Mouse (Mus musculus) brain, embryonic 14.5 days (tissue): ENCODE data around the gene Ncor2.

Source experiments
- CTCF ChIP-seq: fragments of 200-500 bp; IDR thresholded peaks from 2 replicates; pipeline ENCODE4 v1.5.1; 2012; ENCODE audit warnings: inconsistent platforms, mild to moderate bottlenecking, moderate library complexity, borderline replicate concordance; ENCODE audit not compliant: insufficient read depth, insufficient read length; ENCODE audit errors: extremely low read depth
- POLR2A ChIP-seq: fragments of 200-500 bp; IDR thresholded peaks from 2 replicates; pipeline ENCODE4 v1.6.1; 2012; ENCODE audit warnings: mild to moderate bottlenecking, inconsistent platforms, borderline replicate concordance; ENCODE audit not compliant: poor library complexity, insufficient read depth, insufficient read length, severe bottlenecking; ENCODE audit errors: extremely low read depth

DNA sequence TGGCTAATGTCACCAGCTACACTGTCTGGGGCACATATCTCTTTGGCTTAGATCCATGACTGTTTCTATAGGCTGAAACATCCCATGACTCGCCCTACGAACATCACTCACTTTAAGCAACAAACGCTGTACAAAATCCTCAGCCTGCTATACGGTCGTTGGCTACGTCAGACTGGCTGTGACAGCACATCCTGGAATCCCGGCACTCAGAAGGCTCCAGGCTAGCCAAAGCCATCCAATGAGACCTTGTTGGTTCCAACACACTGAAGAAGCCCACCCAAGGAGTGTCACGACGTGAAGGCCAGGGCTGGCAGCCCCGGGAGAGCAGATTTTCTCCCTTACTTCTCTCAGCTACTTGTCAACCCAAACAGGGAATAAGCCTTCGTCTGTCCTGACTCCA, 82.7 kb downstream of the Ncor2 start:
- no peak for TF ChIP-seq CTCF
- no peak for TF ChIP-seq POLR2A
